Mouse (Mus musculus) E14TG2a.4 (cell line): ENCODE measurements around the gene Lrrn2.

Source experiments
- CTCF ChIP-seq: conservative IDR thresholded peaks from 2 replicates; pipeline ENCODE4 v1.5.1; 2014; ENCODE audit warnings: low read length
- NANOG ChIP-seq: IDR thresholded peaks from 2 replicates; pipeline ENCODE4 v1.6.1; 2014; ENCODE audit warnings: borderline replicate concordance, low read length, mixed read lengths

DNA sequence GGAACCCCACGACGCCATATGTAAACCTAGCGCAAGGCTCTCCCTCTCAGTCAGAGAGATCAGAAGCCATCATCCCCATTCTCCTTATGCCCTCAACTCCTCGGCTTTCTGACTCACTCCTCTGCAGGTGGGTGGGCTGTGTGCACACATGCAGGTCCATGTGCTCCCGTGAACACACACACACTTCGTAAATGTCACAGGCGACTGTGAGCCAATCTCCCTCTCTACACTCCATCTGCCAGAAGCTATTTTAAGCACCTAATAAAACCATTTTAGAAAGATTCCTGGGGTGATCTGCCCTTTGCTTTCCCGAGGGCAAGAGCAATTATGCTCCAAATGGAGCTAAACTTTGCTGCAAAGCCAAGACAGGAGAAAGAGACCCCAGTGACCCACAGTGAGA lies 65.8 kb downstream of the Lrrn2 start:
- no peak for TF ChIP-seq CTCF
- TF ChIP-seq NANOG, result no peak
